Mouse (Mus musculus) embryo, embryonic 9.5 days (tissue): ENCODE measurements around the gene Tle2.
A peak's percentile ranks its signal among the peaks of the same experiment; 100 is the strongest.

ENCODE experiments used
- DNase-seq: peaks from one replicate; pipeline ENCODE4 v3.0.0-alpha.2; 2017; ENCODE audit errors: extremely low spot score

Gene Tle2

GRCm38 (mm10) chr10:81604968-81605665 is 30.8 kb downstream of the Tle2 start:
- peak; percentile 89 for DNase-seq

GRCm38 (mm10) chr10:81605666-81605973 is 31.3 kb downstream of the Tle2 start:
- DNase-seq = no peak

- DNase-seq = peak; percentile 94
Measured at GRCm38 (mm10) chr10:81605974-81606751, 31.8 kb downstream of the Tle2 start, which contains the start of gene BC025920. Gene BC025920 (plus strand): TSS chr10:81606270.

GRCm38 (mm10) chr10:81608308-81608707 is 33.9 kb downstream of the Tle2 start:
- DNase-seq = no peak

- no peak for DNase-seq
Measured at GRCm38 (mm10) chr10:81612779-81613178, 38.4 kb downstream of the Tle2 start.

GRCm38 (mm10) chr10:81615486-81615885 is 41.1 kb downstream of the Tle2 start:
- DNase-seq = peak; percentile 42

GRCm38 (mm10) chr10:81619976-81620375 is 45.6 kb downstream of the Tle2 start:
- no peak for DNase-seq

GRCm38 (mm10) chr10:81620786-81621185 is 46.4 kb downstream of the Tle2 start:
- DNase-seq = no peak

- no peak for DNase-seq
Measured at GRCm38 (mm10) chr10:81623441-81623840, 49.1 kb downstream of the Tle2 start.

GRCm38 (mm10) chr10:81626101-81626993 is 52.0 kb downstream of the Tle2 start:
- DNase-seq = no peak

- peak; percentile 91 for DNase-seq
Measured at GRCm38 (mm10) chr10:81626994-81627835, 52.9 kb downstream of the Tle2 start, which contains the start of gene Sirt6. Gene Sirt6 (minus strand): TSS chr10:81627797.

GRCm38 (mm10) chr10:81627836-81628220 is 53.5 kb downstream of the Tle2 start:
- DNase-seq = no peak

- no peak for DNase-seq
Measured at GRCm38 (mm10) chr10:81628390-81628789, 54.0 kb downstream of the Tle2 start, which contains the start of gene Ankrd24. Gene Ankrd24 (plus strand): TSS chr10:81628540.

- peak; percentile 89 for DNase-seq
Measured at GRCm38 (mm10) chr10:81633253-81634099, 59.1 kb downstream of the Tle2 start.

GRCm38 (mm10) chr10:81636338-81636737 is 62.0 kb downstream of the Tle2 start:
- DNase-seq = no peak

- no peak for DNase-seq
Measured at GRCm38 (mm10) chr10:81638101-81638500, 63.7 kb downstream of the Tle2 start.
